Mouse (Mus musculus): ENCODE results near the gene Olfr1320. TPM values are rescaled to one million over a fixed set of nuclear protein-coding genes. Genes with fewer than 3 reads are reported as not detected.
"Not testable (repeated sequence)": the region's sequence is repeated elsewhere in the genome, so short reads cannot be mapped to it uniquely, and the experiment has no call there.

The Olfr1320 gene
- not detected in 2 replicates for polyA plus RNA-seq (2015; fragmentation: Nextera tagmentation; extraction: Ambion mirVana)

DNA sequence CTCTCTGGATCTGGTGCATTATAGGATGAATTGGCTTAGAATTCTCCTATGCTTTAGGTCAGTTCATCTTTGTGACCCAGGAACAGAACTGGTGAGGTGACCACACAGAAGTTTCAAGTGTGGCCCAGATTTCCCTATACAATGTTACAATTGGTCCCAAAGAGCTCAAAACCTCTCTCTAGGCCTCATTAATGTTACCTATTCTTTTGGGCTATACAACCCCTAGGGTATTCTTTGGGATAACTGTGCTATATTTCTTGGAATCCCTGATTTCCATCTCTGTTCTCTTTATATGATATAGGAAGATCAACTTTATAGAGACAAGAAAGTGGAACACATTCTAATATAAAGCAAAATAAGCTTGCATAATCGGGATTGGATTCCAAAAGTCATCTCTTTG, at the start of gene Olfr1320:
Gene Olfr1320, plus strand, starts transcription at position 301 of the 400 bp plus-strand sequence.
- H3K36me3 ChIP-seq: no peaks in the 10 kb centered on the region
- WGBS: 63% methylated on average over 1 of the region's 1 CpGs
- no peak for ATAC-seq (replicated peaks; ENCODE audit: insufficient number of reproducible peaks, insufficient read depth, low FRiP score, low read depth)
- no peak within 1 kb of the TSS for H3K4me2 ChIP-seq
- no peaks in the 10 kb centered on the region for H3K9me3 ChIP-seq (replicated peaks)
- H3K27ac ChIP-seq: no peak within 1 kb of the TSS
- H3K4me3 ChIP-seq: no peak within 1 kb of the TSS
- H3K27me3 ChIP-seq: no peaks in the 10 kb centered on the region
- no peak within 1 kb of the TSS for H3K9ac ChIP-seq
- no peaks in the 10 kb centered on the region for H3K4me1 ChIP-seq (replicated peaks)

- Histone ChIP-seq H3K27me3 (no peaks in the 10 kb centered on the region), H3K4me2 (no peak overlapping the region), H3K9ac (no peak overlapping the region), H3K36me3 (no peaks in the 10 kb centered on the region), H3K4me1 (replicated peaks) (no peaks in the 10 kb centered on the region), H3K4me3 (no peak overlapping the region), H3K27ac (no peak overlapping the region), H3K9me3 (replicated peaks) (no peaks in the 10 kb centered on the region)
- no peak for ATAC-seq (replicated peaks; ENCODE audit: insufficient number of reproducible peaks, insufficient read depth, low FRiP score, low read depth)
Measured at GRCm38 (mm10) chrX:49627566-49627965, 44.6 kb upstream of the Olfr1320 start.

DNA sequence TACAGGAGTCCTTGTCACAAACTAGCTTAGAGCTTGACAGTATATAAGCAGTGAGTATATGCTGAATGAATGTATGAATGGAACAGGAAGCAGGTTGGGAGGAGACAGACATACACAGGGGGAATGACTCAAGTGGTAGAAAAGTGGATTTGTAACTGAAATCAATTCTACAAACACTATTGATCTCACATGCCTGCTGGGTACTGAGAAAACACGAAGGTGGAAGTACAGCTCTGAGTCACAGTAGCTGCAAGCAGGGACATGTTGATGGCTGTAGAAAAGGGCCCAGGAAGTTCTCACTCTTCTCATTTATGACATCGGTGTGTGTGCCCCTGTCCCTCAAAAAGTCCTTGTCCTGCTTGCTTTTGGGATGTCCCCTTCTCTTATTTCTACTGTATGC, 40.9 kb upstream of the Olfr1320 start:
- Histone ChIP-seq H3K4me2 (no peak overlapping the region), H3K9me3 (replicated peaks) (no peaks in the 10 kb centered on the region), H3K27ac (no peak overlapping the region), H3K4me3 (no peak overlapping the region), H3K27me3 (no peaks in the 10 kb centered on the region), H3K36me3 (no peaks in the 10 kb centered on the region), H3K4me1 (replicated peaks) (no peaks in the 10 kb centered on the region), H3K9ac (no peak overlapping the region)
- WGBS: 70% methylated on average over 2 of the region's 2 CpGs
- ATAC-seq (replicated peaks; ENCODE audit: insufficient number of reproducible peaks, insufficient read depth, low FRiP score, low read depth): no peak

GRCm38 (mm10) chrX:49660781-49661180, 11.4 kb upstream of the Olfr1320 start:
- not testable (repeated sequence) for H3K4me2 ChIP-seq; H3K4me1 ChIP-seq (replicated peaks); H3K9me3 ChIP-seq (replicated peaks); H3K9ac ChIP-seq; H3K27me3 ChIP-seq; H3K36me3 ChIP-seq; H3K4me3 ChIP-seq; ATAC-seq (replicated peaks; ENCODE audit: insufficient number of reproducible peaks, insufficient read depth, low FRiP score, low read depth); H3K27ac ChIP-seq
- 82% methylated on average over 28 of the region's 29 CpGs for whole genome bisulfite sequencing

Other genes starting within 250 kb of the Olfr1320 start
- 1.2 and 1.8 TPM in 2 replicates for gene Arhgap36, start 208.4 kb upstream of the Olfr1320 start, polyA plus RNA-seq (2015; fragmentation: Nextera tagmentation; extraction: Ambion mirVana)
- not detected in 2 replicates for gene Olfr1321, start 62.7 kb downstream of the Olfr1320 start, polyA plus RNA-seq (2015; fragmentation: Nextera tagmentation; extraction: Ambion mirVana)
- 4.1 TPM in 2 replicates for gene Igsf1, start 125.4 kb downstream of the Olfr1320 start, polyA plus RNA-seq (2015; fragmentation: Nextera tagmentation; extraction: Ambion mirVana)
- not detected in 2 replicates for gene Olfr1322, start 219.2 kb downstream of the Olfr1320 start, polyA plus RNA-seq (2015; fragmentation: Nextera tagmentation; extraction: Ambion mirVana)